Mouse (Mus musculus) urinary bladder, adult 2 months (tissue): ENCODE results near the gene Iqsec1. TPM values are rescaled to one million over a fixed set of nuclear protein-coding genes. Genes with fewer than 3 reads are reported as not detected.

Experiments
- DNase-seq: peaks from one replicate; pipeline ENCODE4 v3.0.0; 2022; ENCODE audit warnings: low spot score
- polyA plus RNA-seq: library from polyadenylated mRNA; depleted of rRNA; stranded (reverse); fragments of >200 nt; gene quantifications from 2 replicates; pipeline ENCODE4 v1.2.3, GENCODE M21; 2012; rRNA removed

Gene Iqsec1
- 48.8 and 76.1 TPM in 2 replicates for polyA plus RNA-seq

- peak; percentile 70 for DNase-seq
Observed at GRCm38 (mm10) chr6:90988648-90989317, at the start of gene Iqsec1. Gene Iqsec1, minus strand, starts transcription at chr6:90988685.

- DNase-seq, result no peak
Observed at GRCm38 (mm10) chr6:91028256-91028655, 39.8 kb upstream of the Iqsec1 start.

- no peak for DNase-seq
Observed at GRCm38 (mm10) chr6:91020810-91021209, 32.3 kb upstream of the Iqsec1 start.

GRCm38 (mm10) chr6:91016600-91017230 is 28.2 kb upstream of the Iqsec1 start:
- no peak for DNase-seq

- DNase-seq, result no peak
Observed at GRCm38 (mm10) chr6:91014198-91014958, 25.9 kb upstream of the Iqsec1 start.

- DNase-seq, result no peak
Observed at GRCm38 (mm10) chr6:91012458-91012857, 24.0 kb upstream of the Iqsec1 start.

GRCm38 (mm10) chr6:91011568-91011967 is 23.1 kb upstream of the Iqsec1 start:
- no peak for DNase-seq

- DNase-seq, result no peak
Observed at GRCm38 (mm10) chr6:91008284-91008830, 19.9 kb upstream of the Iqsec1 start.

- DNase-seq, result no peak
Observed at GRCm38 (mm10) chr6:91007207-91007606, 18.7 kb upstream of the Iqsec1 start.

- no peak for DNase-seq
Observed at GRCm38 (mm10) chr6:91004157-91004556, 15.7 kb upstream of the Iqsec1 start.

GRCm38 (mm10) chr6:91003310-91003995 is 15.0 kb upstream of the Iqsec1 start:
- no peak for DNase-seq

GRCm38 (mm10) chr6:91001566-91001965 is 13.1 kb upstream of the Iqsec1 start:
- no peak for DNase-seq

GRCm38 (mm10) chr6:91000819-91001525 is 12.5 kb upstream of the Iqsec1 start:
- no peak for DNase-seq

- DNase-seq, result no peak
Observed at GRCm38 (mm10) chr6:90999176-90999575, 10.7 kb upstream of the Iqsec1 start.

- DNase-seq, result no peak
Observed at GRCm38 (mm10) chr6:90997025-90997424, 8.5 kb upstream of the Iqsec1 start.

GRCm38 (mm10) chr6:90996181-90996580 is 7.7 kb upstream of the Iqsec1 start:
- no peak for DNase-seq

GRCm38 (mm10) chr6:90988299-90988625 is 223 bp downstream of the Iqsec1 start:
- DNase-seq, result no peak

GRCm38 (mm10) chr6:90987561-90988298 is 755 bp downstream of the Iqsec1 start:
- peak; percentile 48 for DNase-seq

- no peak for DNase-seq
Observed at GRCm38 (mm10) chr6:90984101-90984500, 4.4 kb downstream of the Iqsec1 start.

- no peak for DNase-seq
Observed at GRCm38 (mm10) chr6:90974279-90974678, 14.2 kb downstream of the Iqsec1 start.
